In the genomic region with DNA sequence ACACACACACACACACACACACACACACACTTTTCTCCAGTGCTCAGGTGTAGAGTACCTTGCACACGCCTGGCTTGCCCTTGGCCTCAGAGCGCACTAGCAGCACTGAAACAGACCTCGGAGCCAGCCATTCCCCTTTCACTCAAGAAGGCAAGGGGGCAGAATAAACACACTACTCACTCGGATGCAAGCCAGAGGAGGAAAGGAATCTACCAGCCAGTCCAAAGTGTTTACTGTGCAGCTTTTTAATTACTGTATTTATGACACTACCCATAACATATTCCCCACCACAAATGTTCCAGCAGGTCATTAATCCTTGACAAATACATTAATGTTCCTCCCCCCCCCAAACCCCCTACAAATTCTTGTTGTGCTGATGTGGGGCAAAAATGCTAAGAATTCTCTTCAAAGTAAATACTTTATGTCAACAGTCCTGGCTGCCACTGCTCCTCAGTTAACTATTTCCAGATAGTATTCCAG, we compare ENCODE assay signal across 13 mouse cellular contexts.
DNase-seq lines count a peak whose midpoint lies in the region; ATAC-seq and TF ChIP-seq lines count a peak whose summit lies in the region.
"Had no signal": no experiment of that assay in that cellular context is flagged by ENCODE, and none has a peak within 500 bp of the region (broad histone marks: within the 10 kb centered on the region; RNA-seq: fewer than 3 reads in every experiment).

No protein-coding gene starts in this region.

- TF ChIP-seq POLR2A in lung, adult 2 months (IDR thresholded peaks at IDR 0.05; ENCODE audit: borderline replicate concordance, extremely low read depth, low read depth, low read length) = no peak

- DNase-seq in lung, adult 18-20 months = peak; percentile 53 to 58
- DNase-seq in lung, adult 2 months = no peak
- peak; percentile 58 for DNase-seq in kidney, adult 18-20 months
- DNase-seq in kidney, postnatal 36 days = peak; percentile 65 to 81
- peak; percentile 78 for DNase-seq in yolk sac, embryonic 10.5 days (ENCODE audit: low spot score)
- DNase-seq in cerebellum, adult 9-11 months = no peak
- DNase-seq: cerebellum, postnatal 36 days; gastrocnemius, postnatal 10 days; thymus, postnatal 25 days had no signal

- no peak overlapping the region for H3K4me3 ChIP-seq in lung, adult 2 months (replicated peaks; ENCODE audit: extremely low read depth, low read depth, low read length)
- H3K4me3 ChIP-seq: megakaryocyte, embryonic 14.5 days; myocyte had no signal

- H3K4me1 ChIP-seq in lung, adult 2 months (ENCODE audit: control insufficient read depth, insufficient read depth, low read length) = peaks cover 16% of the 10 kb centered on the region

- ATAC-seq in frontal cortex, adult (ENCODE audit: low TSS enrichment) = no peak
- ATAC-seq: inflammation-experienced regulatory T-cells, adult 6 months had no signal

- 20% methylated on average over 4 of the region's 4 CpGs for WGBS in lung, adult 2 months

- TF ChIP-seq CTCF in lung, adult 2 months (IDR thresholded peaks at IDR 0.05; ENCODE audit: insufficient read depth, low read length) = no peak

Comparison
In these comparisons a context has a peak if more than half of its experiments do, and no peak if none do; other contexts are left out.
1. DNase-seq: peak in lung, adult 18-20 months (2 of 2), kidney, adult 18-20 months (single experiment), kidney, postnatal 36 days (2 of 2) and yolk sac, embryonic 10.5 days (single experiment); none in lung, adult 2 months (single experiment) and cerebellum, adult 9-11 months (single experiment).